In the genomic region with DNA sequence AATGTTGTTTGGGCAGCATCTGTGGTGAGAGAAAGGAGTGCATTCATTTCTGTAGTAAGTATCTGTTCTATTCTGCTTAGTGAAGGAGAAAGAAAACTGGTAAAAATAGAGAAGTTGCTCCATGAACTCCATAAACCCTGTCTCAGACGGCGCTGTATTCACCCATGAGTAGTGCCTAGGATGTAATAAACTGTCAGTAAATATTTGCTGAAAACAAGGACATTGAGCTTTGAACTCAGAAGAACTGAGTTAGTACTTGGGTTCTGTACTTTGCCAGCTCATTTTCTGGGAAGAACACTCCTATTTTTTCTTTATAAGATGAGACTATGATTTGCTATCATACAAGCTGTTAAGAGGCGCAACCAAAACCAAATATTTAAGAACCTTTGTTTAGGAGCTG, we compare ENCODE assay signal across 19 mouse cellular contexts.
"Had no signal": no experiment of that assay in that cellular context is flagged by ENCODE, and none has a peak within 500 bp of the region (broad histone marks: within the 10 kb centered on the region; RNA-seq: fewer than 3 reads in every experiment).

No protein-coding gene starts in this region.

- H3K4me2 ChIP-seq: lung, embryonic 14.5 days; midbrain, embryonic 12.5 days; neural tube, embryonic 13.5 days; neural tube, embryonic 15.5 days; stomach, embryonic 15.5 days had no signal

- ATAC-seq: midbrain, embryonic 16.5 days had no signal

- H3K4me1 ChIP-seq: midbrain, embryonic 12.5 days; neural tube, embryonic 15.5 days; stomach, embryonic 15.5 days had no signal

- DNase-seq: lung, adult 18-20 months; lung, embryonic 14.5 days; lung, postnatal 10 days; lung, postnatal 4 days; midbrain, embryonic 14.5 days; retina, postnatal 1 day; right cerebral cortex, adult 18-20 months; right cerebral cortex, postnatal 14 days; thymus, adult 2 months; thymus, postnatal 25 days; thymus, postnatal 4 days had no signal

- H3K27ac ChIP-seq: midbrain, embryonic 10.5 days; midbrain, embryonic 12.5 days; neural tube, embryonic 13.5 days; neural tube, embryonic 15.5 days; stomach, embryonic 15.5 days; stomach, postnatal 0 days had no signal

- H3K27me3 ChIP-seq: midbrain, embryonic 12.5 days; neural tube, embryonic 13.5 days; neural tube, embryonic 15.5 days; stomach, embryonic 15.5 days had no signal

- H3K9ac ChIP-seq: lung, embryonic 14.5 days; midbrain, embryonic 12.5 days; neural tube, embryonic 13.5 days; neural tube, embryonic 15.5 days; stomach, embryonic 15.5 days had no signal

- H3K36me3 ChIP-seq: midbrain, embryonic 10.5 days; midbrain, embryonic 12.5 days; neural tube, embryonic 13.5 days; neural tube, embryonic 15.5 days; stomach, embryonic 15.5 days had no signal

- H3K4me3 ChIP-seq: midbrain, embryonic 10.5 days; midbrain, embryonic 12.5 days; myocyte; neural tube, embryonic 13.5 days; neural tube, embryonic 15.5 days; stomach, embryonic 15.5 days had no signal

- H3K9me3 ChIP-seq: midbrain, embryonic 10.5 days; midbrain, embryonic 12.5 days; neural tube, embryonic 13.5 days; neural tube, embryonic 15.5 days; stomach, embryonic 15.5 days had no signal
